Mouse (Mus musculus) CD4-positive, CD25-positive, alpha-beta regulatory T cell, adult 4 months (primary cell): ENCODE results near the gene Cdkn1b. TPM values are rescaled to one million over a fixed set of nuclear protein-coding genes. Genes with fewer than 3 reads are reported as not detected.
A peak's percentile ranks its signal among the peaks of the same experiment; 100 is the strongest.

Source experiments
- ATAC-seq: one replicate; pipeline ENCODE4 v1.8.0; 2017
- polyA plus RNA-seq, 2 experiments: library from polyadenylated mRNA; unstranded; fragments of 100-300 nt; shearing (Covaris generic); gene quantifications; one replicate each; pipeline ENCODE4 v1.2.1; 2017

Gene Cdkn1b
- 100 to 1,000 TPM in 1 of 2 experiments, 10 to 100 TPM in 1; 69.7 to 113 TPM for polyA plus RNA-seq

DNA sequence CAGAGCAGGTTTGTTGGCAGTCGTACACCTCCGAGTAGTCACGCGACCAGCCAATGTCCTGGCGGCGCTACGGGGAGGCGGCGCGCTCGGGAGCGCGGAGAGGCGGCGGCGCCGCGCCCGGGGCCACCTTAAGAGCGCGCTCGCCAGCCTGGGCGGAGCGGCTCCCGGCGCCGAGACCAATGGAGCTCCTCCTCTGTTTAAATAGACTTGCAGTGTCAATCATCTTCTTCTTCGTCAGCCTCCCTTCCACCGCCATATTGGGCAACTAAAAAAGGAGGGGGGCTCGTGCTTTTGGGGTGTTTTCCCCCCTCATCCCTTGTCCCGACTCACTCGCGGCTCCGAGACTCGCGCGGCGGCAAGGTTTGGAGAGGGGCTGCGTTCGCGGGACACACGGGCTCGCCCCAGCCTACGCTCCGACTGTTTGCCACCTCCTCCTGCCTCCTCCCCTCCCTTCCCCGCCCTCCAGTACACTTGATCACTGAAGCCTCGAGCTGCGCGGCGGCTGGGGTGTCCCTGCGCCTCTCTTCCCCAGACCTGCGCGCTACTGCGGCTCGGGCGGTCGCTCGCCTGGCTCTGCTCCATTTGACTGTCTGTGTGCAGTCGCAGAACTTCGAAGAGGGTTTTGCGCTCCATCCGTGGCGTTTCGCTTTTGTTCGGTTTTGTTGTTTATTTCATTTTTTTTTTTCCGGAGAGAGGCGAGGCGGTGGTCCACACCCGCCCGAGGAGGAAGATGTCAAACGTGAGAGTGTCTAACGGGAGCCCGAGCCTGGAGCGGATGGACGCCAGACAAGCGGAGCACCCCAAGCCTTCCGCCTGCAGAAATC lies at the start of gene Cdkn1b:
Cdkn1b (plus strand) TSS at position 212 of the 824 bp plus-strand sequence.
- peak; percentile 69 for ATAC-seq

DNA sequence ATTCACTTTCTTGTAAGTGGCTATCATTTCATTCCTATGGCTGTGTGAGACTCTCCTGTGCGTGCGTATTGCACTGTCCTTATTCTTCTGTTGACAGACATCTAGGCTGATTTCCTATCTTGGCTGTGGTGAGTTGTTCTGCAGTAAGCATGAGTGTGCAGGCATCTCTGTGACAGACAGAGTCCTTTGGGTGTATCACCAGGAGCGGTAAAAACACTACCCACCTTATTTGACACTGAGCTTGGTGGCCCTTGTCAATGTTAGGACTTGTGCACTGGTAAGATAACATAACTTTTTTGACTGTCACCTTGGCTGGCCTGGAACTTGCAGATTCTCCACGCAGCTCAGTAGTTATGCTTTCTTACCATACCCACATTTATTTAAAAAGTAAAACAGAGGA lies 49.3 kb upstream of the Cdkn1b start:
- no peak for ATAC-seq

DNA sequence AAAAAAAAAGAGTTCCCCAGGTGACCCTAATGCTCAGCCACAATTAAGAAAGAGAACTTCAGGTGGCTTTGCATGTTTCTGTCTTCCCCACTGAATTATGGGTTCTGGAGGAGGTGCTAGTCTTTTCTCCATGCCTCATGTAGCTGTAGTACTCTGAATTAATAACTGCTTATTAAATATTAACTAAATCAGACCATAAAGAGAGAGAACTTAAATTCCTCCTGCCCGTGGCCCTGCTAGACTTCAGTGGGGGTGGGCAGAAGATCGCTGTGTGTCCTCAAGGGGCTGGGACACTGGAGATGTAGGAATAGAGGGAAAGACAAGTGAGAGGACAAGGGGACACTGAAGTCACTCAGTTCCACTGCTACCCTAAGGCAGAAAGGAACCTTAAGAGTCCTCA lies 48.0 kb upstream of the Cdkn1b start:
- no peak for ATAC-seq

DNA sequence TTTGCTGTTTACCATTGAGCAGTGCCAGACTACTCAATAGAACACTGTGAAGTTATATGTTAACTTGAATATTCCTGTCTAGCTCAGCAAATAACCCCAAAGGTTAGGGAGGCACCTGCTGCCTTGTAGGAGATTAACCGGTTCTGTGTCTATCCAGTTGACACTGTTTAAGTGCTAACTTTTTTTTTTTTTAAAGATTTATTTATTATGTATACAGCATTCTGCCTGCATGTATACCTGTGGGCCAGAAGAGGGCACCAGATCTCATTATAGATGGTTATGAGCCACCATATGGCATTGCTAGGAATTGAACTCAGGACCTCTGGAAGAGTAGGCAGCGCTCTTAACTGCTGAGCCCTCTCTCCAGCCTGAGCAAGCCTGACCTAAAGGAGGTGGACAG lies 47.2 kb upstream of the Cdkn1b start:
- ATAC-seq = peak; percentile 67

DNA sequence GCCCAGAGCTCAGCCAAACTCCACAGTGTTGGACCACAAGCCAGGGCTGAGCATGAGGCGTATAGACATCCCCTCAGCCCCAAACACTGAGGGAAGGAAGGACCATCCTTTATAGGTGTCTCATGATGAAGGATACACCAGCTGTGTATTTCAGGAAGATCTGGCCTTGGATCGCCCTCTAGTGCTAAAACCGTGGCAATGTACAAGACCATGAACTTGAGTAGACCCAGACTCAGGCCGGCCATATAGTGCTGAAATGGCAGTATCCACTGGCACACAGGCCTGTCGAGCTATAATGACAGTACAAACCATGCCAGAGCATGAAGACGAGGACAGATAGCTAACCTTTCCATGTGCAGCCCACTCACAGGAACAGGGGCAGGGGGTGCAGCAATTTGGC lies 43.4 kb upstream of the Cdkn1b start:
- peak; percentile 57 for ATAC-seq

DNA sequence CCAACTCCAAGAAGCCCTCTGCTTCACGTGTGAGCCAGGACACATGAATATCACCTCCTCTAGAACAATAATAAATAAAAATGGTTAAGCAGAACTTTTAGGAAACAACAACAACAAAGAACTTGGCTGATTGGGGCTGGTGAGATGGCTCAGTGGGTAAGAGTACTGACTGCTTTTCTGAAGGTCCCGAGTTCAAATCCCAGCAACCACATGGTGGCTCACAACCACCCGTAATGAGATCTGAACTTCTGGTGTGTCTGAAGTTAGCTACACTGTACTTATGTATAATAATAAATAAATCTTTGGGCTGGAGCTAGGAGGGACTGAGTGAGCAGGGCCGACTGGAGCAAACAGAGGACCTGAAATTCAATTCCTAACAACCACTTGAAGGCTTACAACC lies 42.9 kb upstream of the Cdkn1b start:
- no peak for ATAC-seq

DNA sequence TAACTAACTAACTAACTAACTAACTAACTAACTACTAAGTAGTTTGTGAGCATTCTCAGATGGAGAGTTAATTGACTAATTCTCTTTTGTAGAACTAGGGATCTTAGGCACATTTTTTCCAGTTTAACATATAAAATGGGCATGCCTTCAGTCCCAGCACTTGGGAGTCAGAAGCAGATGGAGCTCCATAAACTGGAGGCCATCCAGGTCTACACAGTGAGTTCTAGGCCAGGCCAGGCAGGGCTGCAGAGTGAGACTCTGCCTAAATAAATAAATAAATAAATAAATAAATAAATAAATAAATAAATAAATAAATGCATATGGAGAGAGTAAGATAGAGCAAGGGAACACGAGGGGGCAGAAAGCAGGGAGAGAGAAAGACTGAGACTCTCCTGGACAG lies 42.3 kb upstream of the Cdkn1b start:
- no peak for ATAC-seq

DNA sequence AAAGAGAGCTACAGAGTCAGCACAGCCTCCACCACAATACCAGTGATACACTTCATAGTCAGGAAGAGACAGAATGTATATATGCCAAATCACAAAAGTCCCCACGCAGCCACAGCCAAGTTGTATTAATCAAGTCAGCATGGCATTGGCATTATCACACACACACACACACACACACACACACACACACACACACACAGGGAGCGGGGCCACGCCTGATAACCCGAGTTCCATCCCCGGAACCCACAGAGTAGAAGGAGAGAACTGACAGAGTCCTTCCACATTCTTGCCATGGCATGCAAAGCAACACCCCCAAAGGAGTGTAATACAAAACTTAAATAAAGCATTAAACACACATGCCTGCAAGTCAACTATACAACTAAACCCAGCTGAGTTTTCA lies 40.6 kb upstream of the Cdkn1b start:
- ATAC-seq = no peak

DNA sequence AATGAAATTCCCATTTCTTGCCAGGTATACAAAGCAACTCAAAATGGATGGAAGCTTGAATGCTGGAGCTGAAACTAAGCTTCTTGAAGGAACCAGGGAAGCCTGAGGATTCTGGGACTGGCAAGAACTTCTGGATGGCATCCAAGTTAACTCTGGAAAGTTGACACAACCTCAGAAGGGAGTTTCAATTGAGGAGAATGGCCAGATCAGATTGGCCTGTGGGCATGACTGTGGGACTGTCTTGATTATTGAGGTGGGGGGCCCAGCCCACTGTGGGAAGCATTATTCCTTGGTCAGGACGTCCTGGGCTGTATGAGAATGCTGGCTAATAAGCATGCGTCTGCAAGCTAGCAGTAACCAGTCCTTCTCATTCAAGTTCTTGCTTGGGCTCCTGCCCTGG lies 40.2 kb upstream of the Cdkn1b start:
- no peak for ATAC-seq

DNA sequence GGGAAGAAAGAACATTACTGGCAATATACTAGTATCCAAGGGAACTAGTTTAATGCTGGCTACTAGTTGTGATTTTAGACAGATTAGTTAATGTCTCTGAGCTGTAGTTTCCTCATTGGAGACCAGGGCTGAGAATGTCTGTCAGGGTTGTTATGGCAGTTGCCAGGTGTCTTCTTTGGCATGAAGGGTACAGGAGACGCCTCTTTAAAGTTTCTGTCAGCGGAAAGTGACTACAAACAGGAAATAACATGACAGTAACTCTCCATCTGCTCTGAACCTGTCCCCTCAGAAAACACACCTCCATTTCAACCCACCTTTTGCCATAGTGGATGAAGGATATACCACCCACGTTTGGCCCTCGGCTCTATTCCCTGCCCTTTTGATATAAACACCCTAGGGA lies 36.5 kb upstream of the Cdkn1b start:
- ATAC-seq = peak; percentile 83

DNA sequence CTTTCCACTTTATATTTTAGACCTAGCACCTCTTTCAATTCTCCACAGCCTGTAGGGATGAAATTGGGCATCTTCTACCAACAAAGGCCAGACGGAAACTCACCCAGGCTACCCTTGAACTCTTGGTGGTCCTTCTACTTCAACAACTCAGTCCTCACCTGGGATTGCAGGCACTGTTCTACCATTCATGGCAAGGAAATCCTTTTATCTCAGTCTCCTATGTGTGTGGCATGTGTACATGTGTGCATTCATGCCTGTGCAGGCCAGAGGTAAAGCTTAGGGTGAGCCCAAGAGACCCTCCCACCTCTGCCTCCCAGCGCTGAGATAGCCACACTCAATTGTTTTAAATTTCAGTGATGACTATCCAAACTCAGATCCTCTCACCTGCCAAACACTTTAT lies 34.7 kb upstream of the Cdkn1b start:
- no peak for ATAC-seq

DNA sequence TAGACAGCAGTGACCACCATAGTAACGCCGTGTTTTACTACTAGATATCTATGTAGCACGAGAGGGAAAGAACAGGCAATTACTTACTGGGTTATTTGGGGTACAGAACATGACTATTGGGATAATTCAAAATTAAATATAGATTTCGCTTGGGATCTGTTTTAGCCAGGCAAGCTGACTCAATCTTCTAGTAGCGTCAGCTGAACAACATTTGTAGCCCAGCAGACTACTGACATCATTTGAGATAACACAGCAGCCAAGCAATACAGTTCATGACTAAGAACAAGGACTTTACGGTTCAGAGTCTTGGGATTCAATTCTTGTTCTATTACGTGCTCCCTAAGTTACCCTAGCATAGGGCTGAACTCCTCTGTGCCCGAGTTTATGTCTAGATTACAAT lies 33.7 kb upstream of the Cdkn1b start:
- ATAC-seq = no peak

DNA sequence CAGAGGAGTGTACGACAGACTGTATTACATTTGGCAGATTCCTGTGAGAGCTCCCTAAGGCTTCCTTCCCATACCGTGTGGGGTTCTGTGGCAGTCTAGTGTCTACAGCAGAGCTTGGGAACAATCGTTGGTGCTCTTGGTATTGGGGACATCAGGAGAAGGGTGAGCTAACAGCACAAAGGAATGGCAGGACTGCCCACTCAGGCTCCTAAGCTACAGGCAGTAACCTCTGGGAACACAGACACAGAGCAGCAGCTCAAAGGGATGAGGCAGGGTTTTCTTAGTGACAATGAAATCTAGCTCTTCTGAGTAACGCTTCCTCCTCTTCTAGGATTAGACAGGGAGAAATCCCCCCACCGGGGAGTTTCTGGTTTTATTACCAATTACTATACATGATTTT lies 33.2 kb upstream of the Cdkn1b start:
- no peak for ATAC-seq

DNA sequence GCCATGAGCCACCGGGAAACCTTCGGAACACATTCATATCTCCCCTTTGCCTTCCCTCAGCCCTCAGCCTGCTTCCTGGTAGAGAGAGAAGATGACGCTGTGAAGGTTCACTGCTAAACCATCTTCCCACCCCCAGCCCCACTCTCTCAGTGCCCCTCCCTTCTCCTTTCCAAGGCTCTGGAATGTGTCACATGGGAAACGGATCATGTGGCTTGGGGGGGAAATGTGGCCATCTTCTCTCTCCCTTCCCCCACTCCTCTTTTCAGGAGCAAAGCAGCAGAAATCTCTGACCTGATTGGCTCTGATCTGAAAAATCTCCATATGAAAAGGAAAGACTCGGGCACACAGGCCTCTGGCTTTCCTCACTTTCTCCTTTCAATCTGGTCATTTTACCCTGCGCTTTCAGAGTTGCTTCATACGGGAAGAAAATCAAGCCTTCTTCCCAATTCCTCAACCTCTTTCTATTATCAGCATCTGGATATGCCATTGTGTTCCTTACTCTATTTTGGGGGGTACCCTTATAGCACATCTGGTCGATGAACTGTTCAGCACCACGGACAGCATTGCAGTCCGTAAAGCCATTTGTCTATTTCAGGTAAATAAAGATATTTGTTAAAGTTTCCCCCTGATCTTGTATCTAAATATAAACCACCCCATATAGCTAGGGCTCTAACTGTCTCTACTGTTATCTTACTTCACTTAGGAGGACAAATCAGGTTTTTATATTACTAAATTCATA lies 32.3 kb upstream of the Cdkn1b start:
- no peak for ATAC-seq

DNA sequence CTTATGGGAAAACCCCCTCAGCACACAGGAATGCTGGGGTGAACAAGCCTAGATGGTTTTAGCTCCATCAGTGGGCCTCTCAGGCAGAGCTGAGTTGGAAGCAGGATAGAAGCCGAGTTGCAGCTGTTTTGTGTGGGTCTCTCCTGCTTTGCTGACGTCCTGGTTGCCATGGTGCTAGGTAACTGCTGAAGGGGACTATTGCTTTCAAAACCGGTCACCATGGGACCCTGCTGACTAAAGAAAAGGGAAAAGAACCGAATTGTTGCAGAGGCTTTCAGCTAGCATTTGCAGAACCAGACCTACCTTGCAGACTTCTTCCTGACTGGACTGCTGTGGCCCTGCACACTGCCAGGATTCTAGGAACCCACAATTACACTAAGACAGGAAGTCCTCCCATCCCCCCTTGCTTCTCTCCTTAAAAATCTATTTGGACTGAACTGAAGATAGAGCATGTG lies 31.6 kb upstream of the Cdkn1b start:
- no peak for ATAC-seq

DNA sequence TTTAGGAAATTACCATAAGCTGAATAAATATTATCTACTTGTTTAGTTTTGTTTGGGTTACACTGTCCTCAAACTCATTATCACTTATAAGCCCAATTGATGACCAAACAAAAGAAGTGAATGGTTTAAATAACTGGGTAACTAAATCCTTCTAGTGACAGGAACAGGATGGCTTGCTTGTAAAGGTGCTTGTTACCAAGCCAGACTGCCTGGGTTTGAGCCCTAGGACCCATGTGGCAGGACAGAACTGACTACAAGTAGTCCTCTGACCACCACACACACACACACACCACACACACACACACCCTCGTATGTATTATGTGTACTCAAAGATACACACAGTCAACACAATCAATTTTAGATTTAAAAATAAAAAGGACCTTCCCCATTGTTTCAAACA lies 30.4 kb upstream of the Cdkn1b start:
- no peak for ATAC-seq

DNA sequence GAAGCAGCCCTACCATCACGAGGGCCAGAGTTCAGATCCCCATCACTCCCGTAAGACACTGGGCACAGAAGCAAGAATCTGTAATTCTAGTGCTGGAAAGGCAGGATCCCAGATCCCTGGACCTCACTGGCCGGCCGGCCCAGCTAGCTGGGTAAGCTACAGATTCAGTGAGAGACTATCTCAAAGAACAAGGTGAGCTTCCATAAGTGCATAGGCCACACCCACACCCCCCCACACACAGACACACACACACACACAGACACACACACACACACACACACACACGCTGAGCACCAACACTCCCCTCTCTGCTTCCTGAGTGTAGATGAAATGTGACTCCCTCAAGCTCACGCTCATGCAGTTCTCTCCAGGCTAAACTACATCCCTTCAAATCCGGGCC lies 29.8 kb upstream of the Cdkn1b start:
- no peak for ATAC-seq

DNA sequence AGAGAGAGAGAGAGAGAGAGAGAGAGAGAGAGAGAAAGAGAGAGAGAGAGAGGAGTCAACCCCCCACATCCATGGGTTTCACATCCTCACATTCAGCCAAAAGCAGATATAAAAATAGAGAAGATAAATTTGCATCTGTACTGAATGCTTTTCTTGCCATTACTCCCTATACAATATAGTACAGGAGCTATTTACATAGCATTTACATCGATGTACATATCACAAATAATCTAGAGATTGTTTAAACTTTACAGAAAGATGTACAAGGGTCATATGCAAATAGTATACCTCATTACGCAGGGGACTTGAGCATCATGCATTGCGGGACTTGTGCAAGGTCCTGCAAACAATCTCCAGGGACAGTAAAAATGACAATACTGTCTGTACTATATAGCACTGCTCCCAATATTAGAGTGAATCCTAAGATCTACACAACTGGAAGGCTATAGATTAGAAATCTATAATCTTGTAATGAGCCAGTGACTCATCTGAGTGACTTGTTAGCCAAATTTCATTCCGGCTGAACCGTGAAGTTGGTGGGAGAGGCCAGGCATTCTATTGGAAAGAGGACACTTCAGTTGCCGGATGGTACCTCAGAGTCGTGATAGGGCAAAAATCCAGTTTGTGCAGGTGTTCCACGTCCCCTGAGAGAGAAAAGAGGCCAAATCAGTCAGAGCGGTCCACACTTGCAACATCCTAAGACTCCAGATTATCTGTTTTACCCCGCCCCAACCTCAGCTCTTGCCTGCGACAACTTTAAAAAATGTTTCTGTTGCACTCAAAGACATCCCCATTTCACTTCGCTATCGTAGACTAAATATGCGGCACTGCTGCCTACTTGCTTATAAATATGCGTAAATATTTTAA lies 23.4 kb upstream of the Cdkn1b start:
- ATAC-seq = peak; percentile 1

DNA sequence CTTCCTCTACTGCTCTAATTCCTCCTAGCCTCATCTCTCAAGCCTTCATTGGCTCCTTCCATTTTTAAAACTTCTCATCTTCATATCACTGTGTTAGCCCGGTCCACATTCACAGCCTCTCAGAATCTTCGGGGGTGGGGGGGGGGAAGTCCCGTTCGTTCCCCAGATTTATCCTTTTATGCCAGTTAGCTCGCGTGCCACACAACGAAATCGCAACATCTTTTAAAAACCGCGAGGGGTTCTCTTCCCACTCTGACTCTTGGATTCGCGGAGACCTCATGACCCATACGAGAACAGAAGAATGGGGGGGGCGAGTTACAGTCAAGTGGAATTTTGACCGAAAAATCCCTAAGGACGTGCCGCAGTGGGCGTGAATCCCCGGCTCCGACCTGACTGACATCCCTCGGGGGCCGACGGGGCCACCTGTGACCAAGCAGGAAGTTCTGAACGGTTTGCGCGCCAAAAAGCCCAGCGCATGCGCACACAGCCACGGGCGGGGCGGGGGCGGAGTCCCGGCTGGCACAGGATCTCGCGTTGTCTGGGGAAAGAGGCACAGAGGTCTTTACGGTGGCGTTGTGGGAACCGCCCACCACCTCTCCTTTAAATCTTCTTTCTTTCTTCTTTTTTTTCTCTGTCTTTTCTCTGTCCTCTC lies 22.6 kb upstream of the Cdkn1b start:
- ATAC-seq = peak; percentile 84

DNA sequence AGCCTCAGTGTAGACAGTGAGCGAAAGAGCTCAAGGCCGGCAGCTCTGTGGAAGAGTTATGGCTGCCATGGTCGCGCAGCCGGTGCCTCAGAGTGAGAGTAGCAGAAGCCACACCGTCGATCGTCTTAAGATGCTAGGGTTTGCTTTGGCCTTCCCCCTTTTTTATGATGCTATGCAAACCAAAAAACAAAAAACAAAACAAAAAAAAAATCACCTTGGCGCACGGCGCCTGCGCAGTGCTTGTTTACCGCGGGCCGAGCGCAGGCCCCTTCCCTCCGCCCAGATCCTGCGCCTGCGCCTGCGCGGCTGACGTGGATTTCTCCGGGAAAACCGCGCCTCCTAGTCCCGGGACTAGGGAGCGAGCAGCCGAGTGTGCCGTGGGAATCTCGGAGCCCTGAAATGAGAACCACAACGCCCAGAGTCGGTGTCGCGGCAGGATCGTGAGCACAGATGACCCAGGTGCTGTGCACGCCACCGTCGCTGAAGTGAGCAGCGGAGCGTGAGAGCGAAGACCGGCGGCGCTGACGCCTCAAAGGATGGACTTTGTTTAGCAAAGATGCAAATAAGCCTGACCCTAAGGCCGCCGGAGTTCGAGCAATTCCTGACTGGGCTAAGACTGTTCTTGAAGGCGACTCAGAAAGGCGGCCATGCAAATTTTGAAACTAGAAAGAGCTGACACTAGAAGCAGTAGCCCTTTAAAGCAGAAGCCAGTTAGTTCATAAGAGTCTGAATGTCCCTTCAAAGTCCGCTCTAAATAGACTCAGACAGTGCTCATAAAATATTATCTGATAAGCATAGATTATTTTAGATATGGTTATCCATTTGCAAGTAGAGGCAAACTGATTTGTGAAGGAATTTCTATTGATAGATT lies 21.9 kb upstream of the Cdkn1b start, which contains the start of gene Gpr19:
Gpr19 (minus strand) TSS at position 484 of the 871 bp plus-strand sequence.
- peak; percentile 67 for ATAC-seq

DNA sequence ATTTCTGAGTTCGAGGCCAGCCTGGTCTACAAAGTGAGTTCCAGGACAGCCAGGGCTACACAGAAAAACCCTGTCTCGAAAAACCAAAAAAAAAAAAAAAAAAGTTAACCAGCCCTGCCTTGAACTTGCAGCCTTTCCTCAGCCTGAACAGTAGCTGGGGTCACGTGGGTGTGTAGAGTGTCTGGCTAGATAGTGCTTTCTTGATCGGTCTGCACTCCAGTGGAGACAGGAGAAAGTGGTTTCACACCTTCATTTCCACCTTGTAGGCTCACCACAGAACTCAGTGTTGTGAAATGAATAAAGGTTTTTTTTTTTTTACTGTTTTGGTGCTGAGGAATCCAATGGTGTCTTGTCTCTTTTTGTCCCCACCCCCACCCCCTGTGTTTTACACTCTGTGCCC lies 16.8 kb upstream of the Cdkn1b start:
- peak; percentile 54 for ATAC-seq
